Mouse (Mus musculus): ENCODE results near the gene Hoxb1.

The Hoxb1 gene

DNA sequence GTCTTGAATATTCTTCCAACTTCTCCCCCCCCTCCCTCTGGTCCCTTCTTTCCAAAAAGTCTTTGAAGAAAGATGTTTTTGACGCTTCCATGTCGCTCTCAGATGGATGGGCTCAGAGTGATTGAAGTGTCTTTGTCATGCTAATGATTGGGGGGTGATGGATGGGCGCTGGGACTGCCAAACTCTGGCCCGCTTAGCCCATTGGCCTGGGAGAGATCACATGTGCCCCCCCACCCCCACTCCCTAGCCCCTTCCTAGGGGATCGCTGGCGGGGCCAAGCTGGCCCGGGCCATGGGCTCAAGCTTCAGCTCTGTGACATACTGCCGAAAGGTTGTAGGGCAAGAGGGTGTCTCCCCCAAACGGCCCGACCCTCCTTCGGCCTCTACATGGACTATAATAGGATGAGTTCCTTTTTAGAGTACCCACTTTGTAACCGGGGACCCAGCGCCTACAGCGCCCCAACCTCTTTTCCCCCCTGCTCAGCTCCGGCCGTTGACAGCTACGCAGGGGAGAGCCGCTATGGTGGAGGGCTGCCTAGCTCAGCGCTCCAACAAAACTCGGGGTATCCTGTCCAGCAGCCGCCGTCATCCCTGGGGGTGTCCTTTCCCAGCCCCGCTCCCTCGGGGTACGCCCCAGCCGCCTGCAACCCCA, at the start of gene Hoxb1:
TSS of gene Hoxb1 (plus strand) at position 312 of the 651 bp plus-strand sequence.
- DNase-seq = no peak

DNA sequence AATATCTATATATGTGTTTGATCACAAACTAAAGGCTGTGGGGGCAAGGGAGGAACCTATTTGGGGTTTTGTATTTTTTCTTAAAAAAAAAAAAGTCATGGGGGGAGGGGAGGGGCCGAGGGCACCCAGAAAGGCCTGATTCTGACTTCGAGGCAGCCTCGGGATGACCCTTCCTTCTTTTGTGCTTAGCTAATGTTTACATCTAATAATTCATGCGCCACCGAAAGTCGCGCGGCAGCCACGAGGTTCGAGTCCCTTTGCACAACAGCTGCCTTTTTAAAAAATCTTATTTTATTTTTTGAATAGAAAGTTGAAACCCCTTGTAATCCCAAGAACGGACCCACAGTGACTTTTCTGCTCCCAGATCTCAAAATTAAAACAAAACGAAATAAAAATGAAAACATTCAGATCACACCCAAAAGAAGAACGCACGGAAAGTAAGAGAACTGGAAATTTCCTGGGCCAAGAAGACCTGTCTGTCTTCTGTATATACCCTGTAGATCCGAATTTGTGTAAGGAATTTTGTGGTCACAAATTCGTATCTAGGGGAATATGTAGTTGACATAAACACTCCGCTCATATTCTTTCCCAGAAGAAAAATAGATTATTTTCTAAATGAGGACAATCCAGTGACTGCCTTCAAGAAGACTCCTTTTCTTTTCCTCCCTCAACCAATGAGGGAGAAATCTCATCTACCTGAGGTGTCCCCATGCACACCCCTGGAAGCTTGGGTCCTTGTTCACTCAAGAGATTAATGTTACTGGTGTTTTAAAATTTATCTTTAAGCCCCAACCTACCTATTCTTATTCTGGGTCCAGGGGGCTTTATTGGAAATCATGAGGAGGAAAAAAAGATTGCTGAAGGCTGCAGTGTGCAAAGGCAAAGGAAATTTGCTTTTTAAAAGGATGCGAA, 48.6 kb upstream of the Hoxb1 start:
- DNase-seq = no peak

DNA sequence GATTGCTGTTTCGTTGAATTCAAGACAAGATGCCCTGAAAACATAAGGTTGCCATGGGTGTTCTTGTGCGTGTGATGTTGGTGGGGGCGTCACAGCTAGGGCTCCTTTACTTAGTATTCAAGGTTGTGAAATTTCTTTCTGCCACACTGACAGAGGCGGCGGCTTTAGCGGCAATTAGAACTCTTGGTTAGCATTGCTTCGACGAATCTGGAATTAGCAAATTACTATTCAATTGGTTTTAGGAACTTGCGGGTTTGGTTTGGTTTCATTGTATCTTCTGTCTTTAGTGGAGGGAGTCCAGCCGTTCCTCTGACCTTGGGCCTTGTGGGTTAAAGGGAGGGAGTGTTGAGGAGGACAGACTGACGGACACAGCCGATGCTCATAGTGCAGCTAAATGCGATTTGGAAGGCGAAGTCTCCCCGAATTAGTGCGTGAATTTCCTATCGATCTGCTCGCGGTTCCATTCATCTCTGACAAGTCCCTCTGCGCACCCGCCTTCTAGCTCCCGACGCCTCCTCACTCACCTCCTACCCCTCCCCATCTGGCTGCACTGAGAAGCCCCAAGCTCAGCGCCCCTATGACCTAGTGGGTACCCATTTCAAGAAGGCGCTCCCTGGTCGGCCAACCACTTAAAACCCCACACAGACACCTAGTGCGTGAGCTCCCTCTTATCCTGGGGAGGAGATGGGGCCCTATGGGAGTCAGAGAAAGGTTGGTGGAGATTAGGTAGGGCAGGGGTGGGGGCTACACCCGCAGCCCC, 47.8 kb upstream of the Hoxb1 start, which contains the start of gene Hoxb4:
TSS of gene Hoxb4 (plus strand) at position 660 of the 760 bp plus-strand sequence.
- no peak for DNase-seq

DNA sequence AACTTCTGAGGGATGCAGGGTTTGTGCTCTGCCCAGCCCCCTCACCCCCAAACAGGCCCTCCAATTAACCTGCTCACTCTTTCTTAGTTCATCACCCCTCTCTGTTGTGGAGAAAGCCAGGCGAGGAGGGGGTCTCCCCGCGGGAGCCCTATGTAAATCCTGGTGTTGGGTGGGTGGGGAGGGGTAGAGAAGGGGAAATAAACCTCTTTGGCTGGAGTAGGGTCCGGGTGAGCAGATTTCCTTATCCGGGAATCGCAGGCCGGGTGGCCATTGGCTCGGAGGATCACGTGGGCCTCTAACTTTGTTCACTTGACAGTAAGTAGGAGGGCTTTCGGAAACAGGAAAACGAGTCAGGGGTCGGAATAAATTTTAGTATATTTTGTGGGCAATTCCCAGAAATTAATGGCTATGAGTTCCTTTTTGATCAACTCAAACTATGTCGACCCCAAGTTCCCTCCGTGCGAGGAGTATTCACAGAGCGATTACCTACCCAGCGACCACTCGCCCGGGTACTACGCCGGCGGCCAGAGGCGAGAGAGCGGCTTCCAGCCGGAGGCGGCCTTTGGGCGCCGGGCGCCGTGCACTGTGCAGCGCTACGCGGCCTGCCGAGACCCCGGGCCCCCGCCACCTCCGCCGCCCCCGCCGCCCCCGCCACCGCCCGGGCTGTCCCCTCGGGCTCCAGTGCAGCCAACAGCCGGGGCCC, 47.0 kb upstream of the Hoxb1 start:
- no peak for DNase-seq

DNA sequence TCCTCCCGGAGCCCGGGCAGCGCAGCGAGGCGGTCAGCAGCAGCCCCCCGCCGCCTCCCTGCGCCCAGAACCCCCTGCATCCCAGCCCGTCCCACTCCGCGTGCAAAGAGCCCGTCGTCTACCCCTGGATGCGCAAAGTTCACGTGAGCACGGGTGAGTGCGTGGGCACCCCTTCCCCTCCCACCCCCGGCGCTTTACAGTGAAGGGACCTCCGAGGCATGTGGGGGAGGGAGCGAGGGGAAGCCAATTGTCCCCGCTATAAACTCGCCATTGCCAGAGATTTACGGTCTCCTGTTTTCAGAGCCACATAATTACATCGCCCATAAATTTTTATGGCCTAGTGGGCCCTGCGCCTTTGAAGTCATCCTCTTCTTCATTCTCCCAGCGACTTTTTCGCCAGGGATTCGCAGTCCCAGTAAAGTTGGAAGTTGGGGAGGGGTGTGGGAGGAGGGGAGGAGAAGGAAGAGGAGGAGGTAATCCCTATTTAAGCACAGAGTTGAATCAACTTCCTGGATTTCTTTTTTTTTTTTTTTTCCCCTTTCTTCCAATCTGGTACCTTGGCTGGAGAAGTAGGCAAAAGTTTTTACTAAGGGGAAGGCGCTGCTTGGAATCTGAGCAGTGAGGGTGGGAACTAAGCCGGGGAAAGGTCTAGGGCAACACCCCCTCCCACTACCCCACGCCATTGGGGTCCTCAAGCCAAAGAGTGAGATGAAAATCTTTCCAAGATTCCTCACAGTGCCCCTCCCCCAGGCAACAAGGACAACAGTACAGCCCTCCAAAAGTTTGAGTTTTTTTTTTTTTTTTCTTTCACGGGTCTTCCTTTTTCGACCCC, 46.3 kb upstream of the Hoxb1 start:
- DNase-seq = no peak

DNA sequence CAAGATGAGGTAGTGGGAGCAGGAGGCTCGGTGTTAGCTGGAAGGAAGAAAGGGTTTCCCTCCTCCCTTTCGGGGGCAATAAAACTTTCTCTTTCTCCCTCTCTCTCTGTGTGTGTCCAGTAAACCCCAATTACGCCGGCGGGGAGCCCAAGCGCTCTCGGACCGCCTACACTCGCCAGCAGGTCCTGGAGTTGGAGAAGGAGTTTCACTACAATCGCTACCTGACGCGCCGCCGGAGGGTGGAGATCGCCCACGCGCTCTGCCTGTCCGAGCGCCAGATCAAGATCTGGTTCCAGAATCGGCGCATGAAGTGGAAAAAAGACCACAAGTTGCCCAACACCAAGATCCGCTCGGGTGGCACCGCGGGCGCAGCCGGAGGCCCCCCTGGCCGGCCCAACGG, 45.6 kb upstream of the Hoxb1 start:
- DNase-seq = no peak

DNA sequence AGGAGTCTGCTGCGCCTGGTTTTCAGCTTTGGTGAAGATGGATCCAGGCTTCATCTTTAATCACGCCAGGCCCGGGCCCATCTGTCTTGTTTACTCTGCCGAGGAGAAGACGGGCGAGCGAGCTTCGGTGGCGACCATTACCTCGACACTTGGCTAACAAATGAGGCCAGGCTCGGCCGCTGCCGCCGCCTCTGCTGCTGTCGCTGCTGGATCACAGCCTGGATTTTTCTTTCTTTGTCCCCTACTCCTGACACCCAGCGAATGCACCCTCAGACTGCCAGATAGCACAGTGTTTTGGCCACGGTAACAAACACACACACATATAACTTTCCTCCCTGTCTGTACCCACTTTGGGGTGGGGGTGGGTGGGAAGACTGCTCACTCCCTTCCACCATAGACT, 44.9 kb upstream of the Hoxb1 start:
- no peak for DNase-seq

DNA sequence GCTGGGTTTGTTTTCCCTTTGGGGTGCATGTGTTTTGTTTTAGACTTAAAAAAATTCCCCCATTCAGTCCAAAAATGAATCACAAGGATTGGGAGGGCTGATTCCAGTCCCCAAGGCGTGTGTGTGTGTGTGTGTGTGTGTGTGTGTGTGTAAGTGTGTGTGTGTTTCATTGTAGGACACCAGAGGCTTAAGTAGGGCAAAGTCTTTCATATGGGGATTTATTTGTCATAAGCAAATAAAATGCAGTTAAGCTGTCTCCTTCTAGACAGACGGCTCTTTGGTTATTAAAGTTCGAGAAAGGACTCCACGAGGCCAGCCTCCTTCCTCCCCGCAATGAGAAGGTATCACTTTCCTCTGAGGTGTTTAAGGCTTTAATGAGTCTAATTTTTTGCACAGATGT, 43.7 kb upstream of the Hoxb1 start:
- DNase-seq = no peak

DNA sequence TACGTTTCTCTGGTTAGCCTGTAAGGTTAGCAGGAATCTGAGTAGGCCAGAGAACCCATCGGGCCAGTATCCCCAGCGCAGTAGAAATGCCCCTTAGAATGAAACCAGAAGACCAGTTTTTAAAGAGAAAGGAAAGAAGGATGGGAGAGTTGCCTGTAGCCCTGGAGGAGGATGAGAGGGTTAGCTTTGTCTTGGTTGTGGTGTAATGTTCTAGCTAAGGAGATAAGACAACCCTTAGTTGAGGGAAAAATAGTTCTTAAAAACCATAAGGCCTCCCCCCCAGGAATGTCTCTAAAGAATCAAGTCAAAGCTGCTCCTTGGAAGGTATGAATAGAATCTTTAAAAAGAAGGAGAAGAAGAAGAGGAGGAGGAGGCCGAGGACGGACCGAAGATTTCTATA, 42.8 kb upstream of the Hoxb1 start:
- no peak for DNase-seq

DNA sequence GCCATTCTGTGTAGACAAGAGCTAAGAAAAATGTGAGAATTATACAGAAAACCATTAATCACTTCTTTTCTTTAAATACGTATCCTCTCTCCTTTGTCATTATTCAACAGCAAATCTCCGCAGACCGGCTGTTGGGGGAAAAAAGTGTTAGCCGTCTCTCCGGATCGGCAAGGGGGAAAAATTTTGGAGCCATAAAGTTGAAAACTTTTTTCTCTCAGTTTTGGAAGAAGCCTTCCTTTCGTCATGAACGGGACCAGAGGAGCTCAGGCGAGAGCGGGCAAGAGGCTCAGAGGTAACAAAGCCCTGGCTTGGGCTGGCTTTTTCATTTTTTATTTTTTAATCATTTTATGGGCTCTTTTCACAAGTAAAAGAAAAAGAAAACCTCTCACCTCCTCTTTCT, 42.4 kb upstream of the Hoxb1 start, which contains the start of gene Hoxb3:
TSS of gene Hoxb3 (plus strand) at position 173 of the 400 bp plus-strand sequence.
- no peak for DNase-seq

DNA sequence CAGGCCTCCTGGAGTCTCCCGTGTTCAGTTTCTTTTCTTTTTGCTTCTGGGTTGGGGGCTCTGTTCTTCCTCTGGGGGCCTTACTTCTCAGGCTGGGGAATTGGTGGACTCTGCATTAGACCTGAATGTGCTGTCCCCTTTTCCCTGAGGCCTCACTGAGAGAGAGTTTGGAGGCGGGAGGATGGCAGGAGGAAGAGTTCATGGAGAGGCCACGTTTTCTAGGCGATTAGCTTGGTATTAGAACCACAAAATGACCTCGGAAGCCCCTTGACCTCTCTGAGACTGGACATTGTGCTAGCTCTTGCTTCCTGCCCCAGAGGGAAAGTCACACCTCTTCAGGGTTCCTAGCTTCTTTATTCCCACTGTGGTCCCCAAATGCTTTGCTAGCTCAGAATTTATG, 41.4 kb upstream of the Hoxb1 start:
- no peak for DNase-seq

DNA sequence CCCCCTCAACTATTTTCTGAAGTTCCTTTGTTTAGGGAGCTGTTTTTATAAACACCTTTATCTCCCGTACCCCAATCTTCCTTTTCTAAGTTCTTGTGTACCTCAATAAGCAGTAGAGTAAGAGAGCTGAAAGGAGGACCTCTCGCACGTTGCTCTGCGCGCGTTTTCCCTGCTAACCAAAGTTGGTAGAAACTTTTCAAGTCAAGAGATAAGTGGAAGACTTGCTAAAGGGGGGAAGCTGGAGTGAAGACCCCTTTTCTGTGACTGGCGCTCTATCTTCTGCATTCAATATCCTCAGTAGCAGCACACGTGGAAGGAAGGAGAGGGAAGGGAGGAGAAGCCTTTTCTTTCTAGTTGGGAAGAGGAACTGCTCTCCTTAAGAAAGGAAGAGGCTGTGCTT, 40.6 kb upstream of the Hoxb1 start:
- DNase-seq = no peak

DNA sequence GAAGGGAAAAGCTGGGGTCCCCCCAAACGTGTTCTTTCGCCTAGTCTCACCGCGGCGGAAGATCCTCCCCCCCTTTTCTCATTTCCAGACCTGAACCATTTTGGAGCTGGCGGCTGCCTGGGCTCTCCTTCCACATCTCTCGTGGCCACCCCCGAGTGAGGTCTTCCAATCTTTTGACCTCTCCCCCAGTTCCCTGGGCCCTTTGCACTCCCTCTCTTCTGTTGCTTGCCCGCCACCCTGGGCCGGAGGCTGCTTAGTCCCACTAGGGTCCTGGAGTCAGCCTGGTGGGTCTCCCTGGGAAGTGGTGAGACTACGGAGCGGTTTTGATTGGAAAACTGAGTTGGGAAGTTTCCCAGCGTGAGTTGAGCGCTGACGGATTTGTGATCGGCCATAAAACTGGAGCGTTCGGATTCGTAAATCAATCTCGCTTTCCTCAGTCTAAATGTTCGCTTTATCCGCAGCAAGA, 39.8 kb upstream of the Hoxb1 start:
- no peak for DNase-seq

DNA sequence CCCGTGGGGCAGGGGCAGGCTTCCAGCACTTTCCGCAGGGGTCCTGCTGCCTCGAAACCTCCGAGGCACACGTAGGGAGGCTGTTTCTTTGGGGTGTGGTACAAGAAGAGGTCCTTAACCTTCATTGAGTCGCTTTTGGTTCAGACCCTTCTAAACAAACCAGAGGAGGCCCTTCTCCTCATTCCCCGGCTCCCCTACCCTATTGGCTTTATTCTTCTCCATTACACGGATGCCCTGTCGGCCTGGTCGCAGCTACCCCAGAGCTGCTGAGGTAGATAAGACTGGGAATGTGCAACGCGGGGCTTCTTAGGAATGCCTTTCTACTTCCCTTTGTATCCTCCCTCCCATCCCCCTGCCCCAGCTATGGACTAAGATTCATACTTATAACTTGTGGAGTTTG, 38.8 kb upstream of the Hoxb1 start:
- DNase-seq = no peak

DNA sequence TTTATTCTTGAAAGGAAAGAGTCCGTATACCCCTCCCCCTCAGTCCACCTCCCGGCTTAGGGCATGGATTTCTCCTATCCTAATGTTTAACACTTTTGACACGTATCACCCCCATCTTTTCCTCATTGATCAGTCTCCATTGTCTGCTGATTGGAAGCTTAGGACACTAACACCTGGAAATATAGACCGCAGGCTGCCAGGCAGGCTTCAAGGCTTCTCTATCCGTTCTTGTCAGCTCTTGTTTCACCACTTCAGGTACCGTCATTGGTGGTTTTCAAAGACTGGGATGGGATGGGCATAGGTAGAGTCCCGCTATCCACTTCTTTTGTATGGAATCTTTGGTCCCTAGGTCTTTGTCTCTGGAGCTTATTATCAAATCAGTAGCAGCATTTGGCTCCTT, 38.4 kb upstream of the Hoxb1 start:
- DNase-seq = no peak

DNA sequence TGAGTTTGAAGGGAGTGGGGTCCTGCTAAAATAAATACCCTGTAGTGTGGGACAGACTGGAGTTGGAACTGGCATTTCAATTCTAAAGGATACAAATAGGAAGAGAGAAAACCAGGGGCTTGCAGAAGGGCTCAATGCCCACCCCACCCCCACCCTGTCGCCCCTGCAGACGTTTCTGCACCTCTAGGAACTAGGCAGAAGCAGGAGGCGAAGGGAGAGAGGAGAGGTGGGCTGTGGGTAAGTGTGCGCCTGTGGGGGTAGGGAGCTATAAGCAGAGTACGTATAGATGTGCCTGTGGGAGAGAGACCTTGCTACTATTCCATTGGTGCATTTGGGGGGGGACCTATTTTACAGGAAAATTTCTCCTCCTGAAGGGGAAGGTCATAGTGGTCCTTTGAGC, 37.8 kb upstream of the Hoxb1 start:
- no peak for DNase-seq

DNA sequence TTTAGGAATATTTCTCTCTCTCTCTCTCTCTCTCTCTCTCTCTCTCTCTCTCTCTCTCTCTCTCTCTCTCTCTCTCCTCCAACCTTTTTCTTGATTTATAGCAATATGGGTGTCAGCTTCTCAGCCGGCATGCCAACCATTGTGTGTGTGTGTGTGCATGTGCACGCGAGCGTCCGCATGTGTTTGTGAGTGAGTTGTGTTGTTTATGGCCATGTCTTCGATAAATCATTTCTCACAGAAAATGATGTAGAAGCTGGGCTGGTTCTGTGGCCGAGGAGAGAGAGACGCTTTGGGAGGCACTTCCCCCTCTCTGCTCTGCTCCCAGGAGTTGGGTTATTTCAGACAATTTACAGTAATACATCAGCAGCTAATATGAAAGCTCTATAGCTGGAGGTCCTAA, 36.9 kb upstream of the Hoxb1 start:
- DNase-seq = no peak

DNA sequence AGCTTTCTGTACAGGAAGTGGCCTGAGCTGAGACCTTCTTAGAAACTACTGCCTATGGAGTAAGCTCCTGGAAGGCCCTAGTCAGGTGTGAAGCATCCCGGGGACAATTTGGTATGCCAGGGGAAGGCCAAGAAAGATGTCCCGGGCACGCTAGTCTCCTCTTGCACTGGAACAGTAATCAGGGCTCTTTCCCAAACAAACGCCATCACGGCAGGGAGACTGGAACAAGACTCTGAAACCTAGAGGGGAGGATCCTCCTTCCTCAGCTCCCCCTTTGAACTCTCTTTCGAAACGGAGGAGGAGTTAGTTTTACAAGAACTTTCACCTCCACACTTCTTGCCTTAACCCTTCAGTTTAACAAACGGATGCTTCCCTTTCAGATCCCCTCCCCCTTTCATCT, 33.4 kb upstream of the Hoxb1 start:
- DNase-seq = no peak

DNA sequence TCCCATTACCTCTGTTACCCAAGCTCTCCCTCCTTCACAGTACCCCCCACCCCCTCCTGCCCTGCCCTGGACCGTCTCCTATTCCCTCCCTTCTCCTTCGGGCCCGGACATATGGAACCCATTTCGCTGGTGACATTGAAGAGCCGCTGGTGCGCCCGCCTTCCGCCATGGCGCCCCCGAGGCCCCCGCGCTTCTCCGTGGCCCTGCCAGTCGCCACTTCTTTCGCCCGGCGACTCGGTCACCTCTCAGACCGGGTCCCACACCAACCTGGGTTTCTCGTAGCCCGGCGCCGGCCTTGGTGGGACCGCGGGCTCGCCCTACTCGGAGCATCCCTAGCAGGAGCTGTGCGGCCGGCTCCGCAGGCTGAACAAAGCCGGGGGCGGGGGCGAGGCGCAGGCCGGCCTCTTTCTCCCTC, 32.9 kb upstream of the Hoxb1 start:
- no peak for DNase-seq

DNA sequence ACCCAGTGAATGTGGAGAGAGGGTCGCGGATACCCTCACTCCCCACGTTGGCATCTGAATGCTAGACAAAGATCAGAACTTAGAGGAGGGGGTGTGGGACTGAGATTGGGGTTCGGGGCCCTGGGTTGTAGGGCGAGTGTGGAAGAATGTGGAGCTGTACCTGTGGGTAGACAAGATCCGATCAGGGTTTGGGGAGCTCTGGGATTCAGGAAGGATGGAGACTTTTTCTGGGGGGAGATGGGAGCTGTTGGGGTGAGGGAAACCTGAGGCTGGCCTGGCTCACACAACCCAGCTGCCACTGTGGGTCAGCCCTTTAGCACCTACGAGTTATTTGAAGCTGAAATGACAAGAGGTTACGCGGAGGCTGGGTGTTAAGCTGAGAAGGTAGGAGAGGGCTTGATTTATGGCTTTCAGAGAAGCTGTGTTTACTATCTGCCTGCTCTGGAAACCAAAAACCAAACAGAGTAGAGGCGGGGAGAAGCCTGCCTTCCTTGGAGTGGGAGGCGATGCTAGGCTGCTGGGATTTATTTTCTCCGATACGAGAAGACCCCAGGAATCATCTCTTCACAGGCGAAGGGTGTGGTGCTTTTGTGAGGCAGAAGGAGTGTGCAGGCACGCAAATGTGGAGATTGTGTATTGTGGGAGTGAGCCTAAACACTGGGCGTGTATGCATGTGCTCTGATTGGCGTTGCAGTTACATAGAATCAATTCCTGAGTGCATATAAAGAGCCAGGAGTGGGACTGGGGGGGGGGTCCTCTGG, 32.1 kb upstream of the Hoxb1 start:
- no peak for DNase-seq

DNA sequence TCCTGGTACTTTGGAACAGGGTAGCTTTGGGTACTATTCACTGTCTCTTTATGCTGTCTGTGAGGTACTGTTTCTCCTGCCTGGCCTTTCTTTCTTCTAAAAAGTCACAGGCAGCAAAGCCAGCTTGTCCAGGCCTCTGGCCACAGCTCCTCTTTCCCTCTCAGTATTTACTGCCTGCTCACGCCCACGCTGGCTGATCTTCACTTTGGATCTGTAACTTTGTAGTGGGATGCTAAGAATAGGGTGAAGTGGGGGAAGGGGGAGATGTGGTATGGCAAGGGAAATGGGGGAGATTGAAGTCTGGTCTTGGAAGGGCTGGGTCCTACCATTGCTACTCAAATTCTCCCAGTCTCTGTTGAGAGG, 31.6 kb upstream of the Hoxb1 start:
- DNase-seq = no peak
